Comparison of ENCODE assay signal across 9 mouse cellular contexts in genomic region chr1:131964100-131964499, GRCm38 (mm10). TPM values are rescaled to one million over a fixed set of nuclear protein-coding genes. Genes with fewer than 3 reads are reported as not detected.
DNase-seq lines count a peak whose midpoint lies in the region; ATAC-seq and TF ChIP-seq lines count a peak whose summit lies in the region.
"Had no signal": no experiment of that assay in that cellular context is flagged by ENCODE, and none has a peak within 500 bp of the region (broad histone marks: within the 10 kb centered on the region; RNA-seq: fewer than 3 reads in every experiment).

No protein-coding gene starts in this region.

- H3K9me3 ChIP-seq in forebrain, embryonic 16.5 days (ENCODE audit: control insufficient read depth, low read length) = no peaks in the 10 kb centered on the region
- no peaks in the 10 kb centered on the region for H3K9me3 ChIP-seq in hindbrain, embryonic 16.5 days (ENCODE audit: control insufficient read depth, low read length)
- no peaks in the 10 kb centered on the region for H3K9me3 ChIP-seq in midbrain, embryonic 14.5 days (ENCODE audit: control insufficient read depth, low read length)

- no peak for ATAC-seq in forebrain, embryonic 16.5 days
- ATAC-seq in hindbrain, embryonic 16.5 days = no peak
- ATAC-seq in midbrain, embryonic 14.5 days (ENCODE audit: low FRiP score, low TSS enrichment) = no peak
- no peak for ATAC-seq in erythroblast, adult 5-6 weeks (replicated peaks; ENCODE audit: low FRiP score, poor library complexity, severe bottlenecking)

- H3K4me3 ChIP-seq in forebrain, embryonic 16.5 days (replicated peaks; ENCODE audit: low read length) = no peak overlapping the region; the same call in 1 of the 2 replicates
- peak overlapping the region; percentile 75; the same call in 1 of the 2 replicates for H3K4me3 ChIP-seq in hindbrain, embryonic 16.5 days (ENCODE audit: low read length)
- peak overlapping the region; percentile 82 for H3K4me3 ChIP-seq in midbrain, embryonic 14.5 days (replicated peaks; ENCODE audit: low read depth, low read length)
- no peak overlapping the region for H3K4me3 ChIP-seq in thymus, adult 2 months (ENCODE audit: control insufficient read depth, insufficient read depth, low read length)

- TF ChIP-seq CTCF in thymus, adult 2 months (IDR thresholded peaks at IDR 0.05; ENCODE audit: borderline replicate concordance, control insufficient read depth, extremely low read depth, insufficient read depth, low read length, poor library complexity) = no peak

- WGBS in forebrain, embryonic 16.5 days = 26% methylated on average over 5 of the region's 5 CpGs
- WGBS in hindbrain, embryonic 16.5 days = 33% methylated on average over 5 of the region's 5 CpGs
- WGBS in midbrain, embryonic 14.5 days = 22% methylated on average over 5 of the region's 5 CpGs
- 73% methylated on average over 5 of the region's 5 CpGs for WGBS in thymus, adult 2 months

- peaks cover 5% of the 10 kb centered on the region; the same call in 1 of the 2 replicates for H3K27me3 ChIP-seq in forebrain, embryonic 16.5 days (replicated peaks; ENCODE audit: control insufficient read depth, insufficient read depth, low read length)
- H3K27me3 ChIP-seq in hindbrain, embryonic 16.5 days (replicated peaks; ENCODE audit: control insufficient read depth, insufficient read depth, low read length) = peaks cover 11% of the 10 kb centered on the region
- peaks cover 10% of the 10 kb centered on the region; the same call in 1 of the 2 replicates for H3K27me3 ChIP-seq in midbrain, embryonic 14.5 days (ENCODE audit: control insufficient read depth, insufficient read depth, low read length)
- H3K27me3 ChIP-seq in thymus, adult 2 months (ENCODE audit: control insufficient read depth, insufficient read depth, low read length) = peaks cover 9% of the 10 kb centered on the region

- peak overlapping the region; percentile 97 for H3K4me2 ChIP-seq in forebrain, embryonic 16.5 days (ENCODE audit: low read length)
- peak overlapping the region; percentile 94 for H3K4me2 ChIP-seq in hindbrain, embryonic 16.5 days (ENCODE audit: low read length)
- peak overlapping the region; percentile 99 for H3K4me2 ChIP-seq in midbrain, embryonic 14.5 days (ENCODE audit: low read length)

- TF ChIP-seq POLR2A in thymus, adult 2 months (IDR thresholded peaks at IDR 0.05; ENCODE audit: control insufficient read depth, extremely low read depth, insufficient read depth, low read length, poor library complexity) = no peak

- DNase-seq in heart, adult 11 months = peak; percentile 97
- DNase-seq in heart, postnatal 4 days = no peak
- no peak for DNase-seq in midbrain, embryonic 14.5 days
- DNase-seq in frontal cortex, adult 2 months (ENCODE audit: extremely low spot score in 1 of 2, low spot score in 1 of 2) = no peak
- no peak for DNase-seq in thymus, adult 2 months
- DNase-seq: adrenal gland, postnatal 25 days had no signal

- no peaks in the 10 kb centered on the region for H3K36me3 ChIP-seq in forebrain, embryonic 16.5 days (ENCODE audit: control insufficient read depth, insufficient read depth)
- H3K36me3 ChIP-seq in hindbrain, embryonic 16.5 days (ENCODE audit: control insufficient read depth, insufficient read depth, low read length) = no peaks in the 10 kb centered on the region
- H3K36me3 ChIP-seq in midbrain, embryonic 14.5 days (ENCODE audit: control insufficient read depth, insufficient read depth, low read length) = no peaks in the 10 kb centered on the region
- H3K36me3 ChIP-seq in thymus, adult 2 months (ENCODE audit: control insufficient read depth, insufficient read depth, low read length) = no peaks in the 10 kb centered on the region

- H3K27ac ChIP-seq in forebrain, embryonic 16.5 days (ENCODE audit: low read length) = no peak overlapping the region
- no peak overlapping the region for H3K27ac ChIP-seq in hindbrain, embryonic 16.5 days (ENCODE audit: low read depth, low read length)
- no peak overlapping the region for H3K27ac ChIP-seq in midbrain, embryonic 14.5 days (replicated peaks; ENCODE audit: low read depth, low read length)
- no peak overlapping the region for H3K27ac ChIP-seq in thymus, adult 2 months (ENCODE audit: control insufficient read depth, insufficient read depth, low read length)

- H3K4me1 ChIP-seq in forebrain, embryonic 16.5 days (replicated peaks; ENCODE audit: control insufficient read depth, insufficient read depth, low read length) = peaks cover 13% of the 10 kb centered on the region
- H3K4me1 ChIP-seq in hindbrain, embryonic 16.5 days (ENCODE audit: control insufficient read depth, insufficient read depth, low read depth, low read length) = peaks cover 11% of the 10 kb centered on the region
- H3K4me1 ChIP-seq in midbrain, embryonic 14.5 days (ENCODE audit: control insufficient read depth, insufficient read depth, low read length) = peaks cover 19% of the 10 kb centered on the region
- peaks cover 24% of the 10 kb centered on the region for H3K4me1 ChIP-seq in thymus, adult 2 months (replicated peaks; ENCODE audit: control insufficient read depth, insufficient read depth, low read length)

- H3K9ac ChIP-seq in forebrain, embryonic 16.5 days (replicated peaks; ENCODE audit: low read depth, low read length) = no peak overlapping the region
- no peak overlapping the region for H3K9ac ChIP-seq in hindbrain, embryonic 16.5 days (ENCODE audit: low read depth, low read length)
- H3K9ac ChIP-seq in midbrain, embryonic 14.5 days (replicated peaks; ENCODE audit: low read length) = peak overlapping the region; percentile 66; the same call in 1 of the 2 replicates

RNA-seq across cellular contexts. Expression of gene Slc45a3, which starts 1.3 kb away (rescaled TPM):
- total RNA-seq in heart, postnatal 4 days (2021) = 1 to 10 TPM; 2.1 to 2.3 TPM
- polyA plus RNA-seq in forebrain, embryonic 16.5 days (2015; fragmentation: Nextera tagmentation; extraction: Ambion mirVana) = 2.0 and 2.1 TPM in 2 replicates
- 0.96 and 1.5 TPM in 2 replicates for polyA plus RNA-seq in hindbrain, embryonic 16.5 days (2015; fragmentation: Nextera tagmentation; extraction: Ambion mirVana)
- 2.6 and 6.4 TPM in 2 replicates for polyA plus RNA-seq in midbrain, embryonic 14.5 days (2014; fragmentation: Nextera tagmentation; extraction: Ambion mirVana)
- polyA plus RNA-seq in frontal cortex, adult 2 months (2012; rRNA removed) = 1.4 and 2.0 TPM in 2 replicates
- 6.4 and 7.1 TPM in 2 replicates for polyA plus RNA-seq in thymus, adult 2 months (2012; rRNA removed)
- not detected in 2 replicates for total RNA-seq in erythroblast, adult 5-6 weeks (2015; ENCODE audit: low replicate concordance)
- total RNA-seq in erythroblast, adult 5-6 weeks (2017; ENCODE audit: low replicate concordance) = 0.56 and 1.3 TPM in 2 replicates

RNA-seq across cellular contexts. Expression of gene Elk4, which starts 43.3 kb away (rescaled TPM):
- 100 to 1,000 TPM; 104 to 110 TPM for total RNA-seq in heart, postnatal 4 days (2021)
- 12.5 and 13.5 TPM in 2 replicates for polyA plus RNA-seq in forebrain, embryonic 16.5 days (2015; fragmentation: Nextera tagmentation; extraction: Ambion mirVana)
- 10.0 and 10.2 TPM in 2 replicates for polyA plus RNA-seq in hindbrain, embryonic 16.5 days (2015; fragmentation: Nextera tagmentation; extraction: Ambion mirVana)
- 14.4 and 17.1 TPM in 2 replicates for polyA plus RNA-seq in midbrain, embryonic 14.5 days (2014; fragmentation: Nextera tagmentation; extraction: Ambion mirVana)
- polyA plus RNA-seq in frontal cortex, adult 2 months (2012; rRNA removed) = 22.7 and 23.2 TPM in 2 replicates
- polyA plus RNA-seq in thymus, adult 2 months (2012; rRNA removed) = 82.3 and 101 TPM in 2 replicates
- 96.8 and 101 TPM in 2 replicates for total RNA-seq in erythroblast, adult 5-6 weeks (2015; ENCODE audit: low replicate concordance)
- total RNA-seq in erythroblast, adult 5-6 weeks (2017; ENCODE audit: low replicate concordance) = 75.8 and 94.4 TPM in 2 replicates

RNA-seq across cellular contexts. Expression of gene Nucks1, which starts 53.8 kb away (rescaled TPM):
- 100 to 1,000 TPM; 169 to 172 TPM for total RNA-seq in heart, postnatal 4 days (2021)
- 59.4 and 66.7 TPM in 2 replicates for polyA plus RNA-seq in forebrain, embryonic 16.5 days (2015; fragmentation: Nextera tagmentation; extraction: Ambion mirVana)
- polyA plus RNA-seq in hindbrain, embryonic 16.5 days (2015; fragmentation: Nextera tagmentation; extraction: Ambion mirVana) = 45.0 and 47.7 TPM in 2 replicates
- 39.6 and 59.8 TPM in 2 replicates for polyA plus RNA-seq in midbrain, embryonic 14.5 days (2014; fragmentation: Nextera tagmentation; extraction: Ambion mirVana)
- polyA plus RNA-seq in frontal cortex, adult 2 months (2012; rRNA removed) = 63.2 and 63.8 TPM in 2 replicates
- 16.6 and 21.4 TPM in 2 replicates for polyA plus RNA-seq in thymus, adult 2 months (2012; rRNA removed)
- 35.0 and 47.6 TPM in 2 replicates for total RNA-seq in erythroblast, adult 5-6 weeks (2015; ENCODE audit: low replicate concordance)
- total RNA-seq in erythroblast, adult 5-6 weeks (2017; ENCODE audit: low replicate concordance) = 77.1 and 83.3 TPM in 2 replicates

Comparison
In these comparisons a context has a peak if more than half of its experiments do, and no peak if none do; other contexts are left out.
1. H3K4me3 ChIP-seq: peak in hindbrain, embryonic 16.5 days (single experiment) and midbrain, embryonic 14.5 days (single experiment); none in forebrain, embryonic 16.5 days (single experiment) and thymus, adult 2 months (single experiment).
2. Peak in every context shown above with its lines, with median percentiles within 50 percentile points of each other: H3K4me2 ChIP-seq.